Mouse (Mus musculus) ES-E14 (cell line): ENCODE data around the gene Ergic1.

ENCODE experiments used
- HCFC1 ChIP-seq: IDR thresholded peaks from 2 replicates; pipeline ENCODE4 v1.6.1; 2012; ENCODE audit warnings: low read length, inconsistent platforms, borderline replicate concordance; ENCODE audit not compliant: insufficient read depth
- MAFK ChIP-seq: IDR thresholded peaks from 2 replicates; pipeline ENCODE4 v1.6.1; 2014; ENCODE audit warnings: mild to moderate bottlenecking, low read depth, low read length, inconsistent platforms; ENCODE audit not compliant: insufficient read depth
- ZC3H11A ChIP-seq: IDR thresholded peaks from 2 replicates; pipeline ENCODE4 v1.6.1; 2012; ENCODE audit warnings: low read depth, mild to moderate bottlenecking, inconsistent platforms, low read length, borderline replicate concordance

GRCm38 (mm10) chr17:26643456-26643855 lies 82.2 kb downstream of the Ergic1 start:
- TF ChIP-seq MAFK (no peak), ZC3H11A (no peak), HCFC1 (no peak)
